Mouse (Mus musculus) embryonic fibroblast, embryonic 13.5 days (primary cell): ENCODE measurements around the gene Nap1l1.

ENCODE experiments used
- CTCF ChIP-seq: IDR thresholded peaks from 2 replicates; pipeline ENCODE4 v1.5.1; 2011; ENCODE audit warnings: mild to moderate bottlenecking, control low read depth, low read length, moderate library complexity, borderline replicate concordance; ENCODE audit not compliant: insufficient read depth
- POLR2A ChIP-seq: IDR thresholded peaks from 2 replicates; pipeline ENCODE4 v1.6.1; 2011; ENCODE audit warnings: low read depth, mild to moderate bottlenecking, control low read depth, low read length, moderate library complexity

GRCm38 (mm10) chr10:111441034-111441440, 32.0 kb upstream of the Nap1l1 start:
- no peak for TF ChIP-seq CTCF
- TF ChIP-seq POLR2A = no peak
